Mouse (Mus musculus): ENCODE results near the gene Pigm. TPM values are rescaled to one million over a fixed set of nuclear protein-coding genes. Genes with fewer than 3 reads are reported as not detected.
A peak's percentile ranks its signal among the peaks of the same experiment; 100 is the strongest.

Pigm gene
- total RNA-seq, 2 experiments from 2014 or later = 9.1 TPM

DNA sequence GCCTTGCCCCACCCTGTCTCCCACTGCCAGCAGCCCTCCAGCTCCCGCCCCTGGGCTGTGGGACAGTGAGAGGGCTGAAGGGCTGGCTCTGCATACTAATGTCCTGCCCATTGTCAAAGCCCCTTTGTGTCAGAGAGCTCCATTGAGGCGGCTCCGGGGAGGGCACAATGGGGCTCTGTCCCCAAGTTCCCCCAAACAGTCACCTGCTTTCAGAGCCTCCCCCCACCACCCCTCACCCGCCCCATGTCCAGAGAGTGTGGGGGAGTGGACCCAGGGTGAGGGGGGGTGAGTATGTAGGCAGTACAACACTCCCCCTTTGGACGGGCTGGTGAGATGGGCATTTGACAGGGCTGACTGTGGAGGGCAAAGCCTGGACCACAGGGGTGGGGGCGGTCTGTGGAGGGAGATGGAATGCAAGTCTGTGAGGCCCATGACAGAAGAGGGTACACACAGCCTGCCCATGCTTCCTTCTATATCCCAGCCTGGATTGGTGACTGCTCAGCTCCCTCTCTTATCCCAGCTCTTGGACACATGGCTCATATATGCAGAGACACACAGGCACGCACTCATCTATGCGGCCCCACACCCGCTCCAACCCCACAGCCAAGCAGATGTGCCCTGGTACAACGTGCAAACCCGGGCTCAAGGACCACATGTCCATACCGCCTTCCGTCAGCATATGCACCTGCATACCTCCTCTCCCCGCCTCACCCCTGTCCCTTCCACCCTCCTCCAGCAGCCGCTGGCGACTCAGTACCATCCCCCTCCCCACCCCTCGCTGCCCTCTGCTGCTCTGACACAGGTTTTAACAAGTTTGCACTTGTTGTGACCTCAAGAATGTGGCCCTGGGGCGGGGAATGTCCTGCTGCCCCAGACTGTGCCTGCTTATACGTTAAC, 26.2 kb upstream of the Pigm start:
- intact Hi-C loops (cut with DNase I) = no loop called here
- DNase-seq = no peak

DNA sequence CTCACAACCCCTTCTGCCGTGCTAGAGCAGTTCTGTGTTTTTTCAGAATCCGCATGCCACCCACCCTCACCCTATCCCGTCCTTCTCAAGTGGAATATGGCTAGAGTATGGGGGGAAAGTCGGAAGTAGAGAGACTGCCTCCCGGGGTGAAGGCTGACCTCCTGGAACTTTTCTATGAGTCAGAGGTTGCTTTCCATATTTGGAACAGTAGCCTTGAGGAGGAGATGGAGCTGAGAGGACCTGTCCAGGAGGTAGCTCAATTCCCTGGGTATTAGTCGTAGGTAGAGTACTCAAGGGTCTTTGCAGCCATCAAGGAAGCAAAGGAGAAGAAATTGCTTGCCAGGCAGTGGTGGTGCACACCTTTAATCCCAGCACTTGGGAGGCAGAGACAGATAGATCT, 24.3 kb upstream of the Pigm start:
- no peak for DNase-seq
- intact Hi-C loops (cut with DNase I) = no loop called here

DNA sequence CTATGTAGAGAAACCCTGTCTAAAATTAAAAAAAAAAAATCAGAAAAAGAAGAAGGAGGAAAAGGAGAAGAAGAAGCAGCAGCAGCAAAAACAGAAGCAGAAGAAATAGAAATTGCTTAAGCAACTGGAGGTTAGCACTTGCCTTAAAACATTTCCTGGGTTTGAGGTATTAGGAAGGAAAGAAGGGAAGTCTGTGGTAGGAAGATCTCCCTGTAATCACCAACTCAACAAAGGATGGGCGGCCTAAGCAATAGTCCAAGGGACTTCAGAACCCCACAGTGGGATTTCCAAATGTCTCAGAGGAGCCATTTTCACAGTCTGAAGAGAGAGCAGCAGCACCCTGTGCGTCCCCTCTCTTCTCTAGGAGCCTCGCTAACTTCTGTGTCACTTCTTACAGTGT, 23.9 kb upstream of the Pigm start:
- intact Hi-C loops (cut with DNase I) = no loop called here
- DNase-seq = no peak

DNA sequence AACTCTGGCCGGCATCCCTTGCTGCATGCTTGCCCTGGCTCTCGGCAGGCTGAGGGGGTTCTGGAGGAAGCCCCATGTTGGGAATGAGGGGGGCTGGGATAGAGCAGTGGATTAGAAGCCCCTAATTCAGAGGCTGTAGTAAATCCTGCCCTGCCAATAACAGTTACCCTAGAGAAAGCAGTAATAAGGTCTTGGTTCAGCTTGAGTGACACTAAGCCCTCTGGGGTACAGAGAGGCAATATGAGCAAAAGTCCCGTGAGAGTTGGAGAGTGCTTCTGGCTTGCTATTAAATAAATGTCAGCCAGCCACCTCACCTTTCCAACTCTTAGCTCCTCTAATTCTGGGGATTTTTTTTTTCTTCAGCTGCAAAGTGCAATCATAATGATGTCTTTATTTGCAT, 21.0 kb upstream of the Pigm start:
- intact Hi-C loops (cut with DNase I) = no loop called here

DNA sequence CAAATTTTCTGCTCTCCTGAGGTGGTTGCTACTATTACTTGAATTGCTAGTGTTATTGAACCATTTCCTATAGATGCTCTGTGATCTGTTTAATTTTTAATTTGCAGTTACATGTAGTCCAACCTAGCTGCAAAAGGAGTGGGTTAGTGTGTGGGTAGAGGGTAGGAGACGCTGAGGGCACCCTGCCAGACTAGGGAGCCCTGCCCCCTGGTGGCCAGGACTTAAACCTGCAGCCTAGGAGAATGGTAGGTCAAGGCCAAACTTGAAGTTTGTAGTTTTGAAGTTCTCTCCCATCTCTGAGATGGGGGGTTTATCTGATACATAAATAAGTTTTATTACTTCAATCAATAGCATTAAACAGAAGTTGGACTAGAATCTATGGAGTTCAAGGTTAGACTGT, 18.8 kb upstream of the Pigm start:
- DNase-seq = peak; percentile 58 to 75
- intact Hi-C loops (cut with DNase I) = loop anchor here (1.0 to 2.0 kb wide), 2 partner anchors 31 to 310 kb away; no protein-coding TSS in a partner anchor

More for the DNA sequence above, 21.0 kb upstream of the Pigm start:
- DNase-seq = no peak

DNA sequence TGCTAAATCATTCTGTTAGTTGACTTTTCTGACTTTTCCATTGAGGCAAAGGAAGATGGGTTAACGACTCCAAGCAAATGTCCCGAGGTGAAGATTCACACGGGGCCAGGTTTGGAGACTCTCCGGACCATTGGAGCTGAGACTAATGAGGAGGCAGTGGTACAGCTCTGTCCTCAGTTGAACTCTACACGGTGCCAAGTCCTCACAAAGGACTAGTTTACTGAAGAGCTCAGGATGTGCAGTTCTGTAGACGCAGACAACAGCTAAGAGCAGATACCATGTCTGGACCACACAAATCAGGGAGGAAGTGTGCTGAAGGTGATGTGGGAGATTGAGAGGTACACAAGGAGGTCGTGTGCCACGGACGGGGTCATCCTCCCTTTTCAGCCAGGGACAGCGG, 18.0 kb upstream of the Pigm start:
- DNase-seq = no peak
- intact Hi-C loops (cut with DNase I) = no loop called here

DNA sequence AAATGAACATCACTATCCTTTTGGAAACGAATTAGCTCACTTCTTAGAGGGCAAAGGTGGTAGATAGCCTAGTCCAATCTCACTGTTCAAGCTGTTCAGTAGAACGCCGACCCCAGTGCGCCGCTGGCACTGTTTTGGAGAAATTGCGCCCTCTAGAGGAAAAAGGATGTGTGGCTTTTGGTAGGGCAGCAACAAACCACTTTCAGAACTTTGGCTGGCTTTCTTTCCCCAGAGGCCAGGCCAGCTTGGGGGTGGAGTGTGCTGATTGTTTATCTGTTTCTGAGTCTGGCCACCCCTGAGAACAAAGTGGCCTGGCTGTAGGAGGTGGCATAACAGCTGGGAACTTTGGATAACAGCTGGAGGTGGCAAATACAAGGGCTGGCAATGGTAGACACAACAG, 11.7 kb upstream of the Pigm start:
- DNase-seq = peak; percentile 51 to 76
- intact Hi-C loops (cut with DNase I) = no loop called here

DNA sequence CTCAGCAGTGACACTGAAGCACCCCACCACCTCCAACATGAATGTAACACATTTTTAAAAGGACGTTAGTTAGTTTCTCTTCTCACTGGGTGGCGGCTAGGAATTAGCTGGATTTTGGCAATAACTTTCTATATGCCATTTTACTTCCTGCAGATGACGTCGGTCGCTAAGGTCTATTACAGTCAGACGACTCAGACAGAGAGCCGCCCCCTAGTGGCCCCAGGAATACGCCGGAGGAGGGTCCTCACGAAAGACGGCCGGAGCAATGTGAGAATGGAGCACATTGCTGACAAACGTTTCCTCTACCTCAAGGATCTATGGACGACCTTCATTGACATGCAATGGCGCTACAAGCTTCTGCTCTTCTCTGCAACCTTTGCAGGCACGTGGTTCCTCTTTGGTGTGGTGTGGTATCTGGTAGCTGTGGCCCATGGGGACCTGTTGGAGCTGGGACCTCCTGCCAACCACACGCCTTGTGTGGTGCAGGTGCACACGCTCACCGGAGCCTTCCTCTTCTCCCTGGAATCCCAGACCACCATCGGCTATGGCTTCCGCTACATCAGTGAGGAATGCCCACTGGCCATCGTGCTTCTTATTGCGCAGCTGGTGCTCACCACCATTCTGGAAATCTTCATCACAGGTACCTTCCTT, 7.5 kb upstream of the Pigm start:
- intact Hi-C loops (cut with DNase I) = no loop called here
- DNase-seq = peak; percentile 41 to 65

DNA sequence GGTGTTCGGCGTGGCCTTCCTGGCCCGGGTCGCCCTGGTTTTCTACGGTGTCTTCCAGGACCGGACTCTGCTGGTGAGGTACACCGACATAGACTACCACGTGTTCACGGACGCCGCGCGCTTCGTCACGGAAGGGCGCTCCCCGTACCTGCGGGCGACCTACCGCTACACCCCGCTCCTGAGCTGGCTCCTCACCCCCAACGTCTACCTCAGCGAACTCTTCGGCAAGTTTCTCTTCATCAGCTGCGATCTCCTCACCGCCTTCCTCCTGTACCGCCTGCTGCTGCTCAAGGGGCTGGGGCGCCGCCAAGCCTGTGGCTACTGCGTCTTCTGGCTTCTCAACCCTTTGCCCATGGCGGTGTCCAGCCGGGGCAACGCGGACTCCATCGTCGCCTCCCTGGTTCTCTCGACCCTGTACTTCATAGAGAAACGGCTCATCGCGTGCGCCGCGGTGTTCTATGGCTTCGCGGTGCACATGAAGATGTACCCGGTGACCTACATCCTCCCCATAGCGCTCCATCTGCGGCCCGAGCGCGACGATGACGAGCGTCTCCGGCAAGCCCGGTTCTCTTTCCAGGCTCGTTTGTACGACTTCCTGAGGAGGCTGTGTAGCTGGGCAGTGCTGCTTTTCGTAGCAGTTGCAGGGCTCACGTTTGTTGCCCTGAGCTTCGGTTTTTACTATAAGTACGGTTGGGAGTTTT, 562 bp downstream of the Pigm start:
- intact Hi-C loops (cut with DNase I) = no loop called here
- peak; percentile 28 to 50 for DNase-seq

DNA sequence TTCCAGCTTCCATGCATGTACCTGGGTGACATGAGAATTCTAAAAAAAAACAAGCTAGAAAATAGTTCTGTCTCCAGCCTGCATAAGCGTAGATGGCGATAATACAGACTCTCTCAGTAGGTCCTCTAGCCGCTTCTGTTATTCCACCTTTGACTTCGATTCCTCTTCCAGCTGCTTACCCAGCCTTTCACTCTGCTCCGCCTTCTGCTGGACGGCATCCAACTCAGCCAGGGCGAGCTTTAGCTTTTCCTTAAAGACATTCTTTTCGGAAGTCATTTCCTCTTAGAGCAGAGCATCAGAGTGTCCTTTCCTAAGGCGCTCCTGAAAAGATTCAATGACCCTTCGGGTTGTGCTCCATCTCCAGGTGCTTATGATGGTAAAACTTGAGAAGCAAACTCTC, 3.7 kb downstream of the Pigm start:
- DNase-seq = peak; percentile 34 to 41
- intact Hi-C loops (cut with DNase I) = no loop called here

DNA sequence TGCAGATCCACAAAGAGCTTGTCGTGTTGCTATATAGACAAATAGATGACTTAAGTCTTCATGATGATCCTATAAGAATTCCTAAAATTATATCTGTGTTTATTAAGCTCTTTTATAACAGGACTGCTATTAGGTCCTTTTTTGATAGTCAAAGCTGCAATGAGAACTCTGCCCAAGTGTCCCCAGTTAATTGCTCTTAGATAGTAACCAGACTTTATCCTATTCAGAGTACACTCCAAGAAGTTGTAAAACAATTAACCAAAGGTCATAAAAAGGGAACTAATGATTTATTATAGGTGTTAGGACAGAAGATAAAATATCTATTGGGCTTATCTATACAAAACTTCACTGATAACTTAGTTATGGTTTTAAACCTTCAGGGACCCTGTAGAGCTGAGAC, 5.7 kb downstream of the Pigm start:
- intact Hi-C loops (cut with DNase I) = no loop called here
- no peak for DNase-seq

DNA sequence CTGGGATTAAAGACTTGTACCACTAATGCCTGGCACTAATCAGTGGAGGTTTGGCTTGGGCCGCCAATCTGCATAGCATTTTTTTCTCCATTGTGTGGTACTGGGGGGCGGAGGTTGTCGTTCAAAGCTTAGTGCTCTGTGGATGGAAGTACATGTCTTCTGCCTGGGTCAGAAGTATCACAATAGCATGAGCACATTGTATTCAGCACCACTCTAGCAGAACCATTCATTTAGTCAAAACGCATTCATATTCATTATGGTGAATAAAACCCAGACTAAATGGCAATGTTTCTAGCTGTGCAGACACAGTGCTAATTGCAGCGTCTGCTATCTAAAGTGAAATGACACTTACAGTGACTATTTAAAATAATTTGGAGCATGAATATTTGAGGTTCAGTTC, 10.9 kb downstream of the Pigm start:
- intact Hi-C loops (cut with DNase I) = no loop called here
- DNase-seq = no peak

DNA sequence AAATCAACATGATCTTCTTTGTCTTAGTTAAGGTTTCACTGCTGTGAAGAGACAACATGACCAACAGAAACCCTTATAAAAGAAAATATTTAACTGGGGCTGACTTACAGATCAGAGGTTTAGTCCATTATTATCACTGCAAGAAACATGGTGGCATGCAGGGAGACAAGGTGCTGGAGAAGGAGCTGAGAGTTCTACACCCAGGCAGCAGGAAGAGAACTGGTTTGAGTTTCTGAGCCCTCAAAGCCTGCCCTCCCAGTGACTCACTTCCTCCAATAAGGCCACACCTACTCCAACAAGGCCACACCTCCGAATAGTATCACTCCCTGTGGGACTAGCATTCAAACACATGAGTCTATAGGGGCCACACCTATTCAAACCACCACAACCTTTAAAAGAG, 14.4 kb downstream of the Pigm start:
- no peak for DNase-seq
- intact Hi-C loops (cut with DNase I) = no loop called here

DNA sequence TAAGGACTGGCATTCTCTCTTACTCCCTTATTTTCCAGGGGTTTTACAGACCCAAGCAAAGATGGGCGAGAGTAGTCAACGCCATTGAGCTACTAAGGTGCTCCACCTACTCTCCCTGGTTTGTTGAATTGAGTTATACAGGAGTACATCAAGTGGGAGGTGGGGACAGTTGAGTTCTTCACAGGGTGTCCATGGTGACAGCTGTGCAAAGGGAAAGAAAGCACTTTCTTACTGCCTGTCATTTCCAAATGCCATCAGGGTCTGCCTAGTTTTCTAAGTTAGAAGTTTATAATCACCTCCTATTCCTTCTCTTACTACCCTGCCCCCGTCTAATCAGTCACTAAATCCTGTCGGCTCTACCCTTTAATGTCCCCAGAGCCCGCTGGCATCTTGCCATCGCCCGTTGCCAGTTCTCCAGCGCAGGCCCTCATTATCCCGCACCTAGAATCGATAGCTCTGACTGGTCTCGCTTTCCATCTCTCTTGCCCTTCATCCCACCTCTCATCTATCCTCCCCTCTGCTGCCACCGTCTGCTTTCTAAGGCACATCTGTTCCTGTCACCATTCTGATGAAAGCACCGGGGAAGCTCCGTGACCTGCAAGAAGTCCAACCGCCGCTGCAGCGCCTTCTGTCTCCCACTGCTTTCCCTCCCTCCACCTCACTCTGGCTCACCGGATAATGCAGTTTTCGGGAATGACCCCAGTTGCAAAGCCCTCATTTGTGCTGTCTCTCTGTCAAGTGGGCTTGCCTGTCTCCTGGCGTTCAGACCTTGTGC, 15.6 kb downstream of the Pigm start:
- no peak for DNase-seq
- intact Hi-C loops (cut with DNase I) = no loop called here

DNA sequence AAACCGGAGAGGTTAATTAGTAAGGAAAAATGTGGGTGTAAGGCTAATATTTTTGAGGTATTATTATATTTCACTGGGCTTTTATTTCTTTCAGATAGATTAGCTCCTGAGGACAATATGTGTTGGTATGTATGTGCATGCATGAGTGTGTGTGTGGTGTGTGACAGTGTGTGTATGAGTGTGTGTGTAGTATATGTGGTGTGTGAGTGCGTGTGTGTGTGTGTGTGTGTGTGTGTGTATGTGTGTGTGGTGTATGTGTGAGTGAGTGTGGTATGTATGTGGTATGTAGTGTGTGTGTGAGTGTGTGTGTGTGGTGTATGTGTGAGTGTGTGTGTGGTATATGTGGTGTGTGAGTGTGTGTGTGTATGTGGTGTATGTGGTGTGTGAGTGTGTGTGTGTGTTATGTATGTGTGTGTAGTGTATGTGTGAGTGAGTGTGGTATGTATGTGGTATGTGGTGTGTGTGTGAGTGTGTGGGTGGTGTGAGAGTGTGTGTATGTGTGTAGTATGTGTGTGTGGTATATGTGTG, 16.4 kb downstream of the Pigm start:
- DNase-seq = no peak
- intact Hi-C loops (cut with DNase I) = no loop called here

DNA sequence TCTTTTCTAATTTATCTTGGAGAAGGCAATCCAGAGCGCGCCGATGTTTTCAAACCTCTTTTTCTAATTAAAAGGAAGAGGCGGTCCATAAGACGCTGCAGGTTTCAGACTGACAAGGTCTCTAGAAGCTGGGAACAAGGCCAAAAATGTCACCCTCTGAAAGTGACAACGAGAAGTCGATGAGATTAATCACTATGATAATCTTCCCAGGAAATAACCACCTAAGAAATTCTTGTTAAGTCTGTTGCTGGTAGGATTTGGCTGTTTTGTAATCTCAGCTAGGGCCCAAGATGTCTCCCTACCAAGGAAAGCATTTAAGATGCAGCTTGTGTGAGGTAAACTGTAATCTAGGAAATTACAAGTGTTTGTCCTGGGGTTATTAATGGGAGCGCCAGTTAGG, 17.4 kb downstream of the Pigm start:
- intact Hi-C loops (cut with DNase I) = no loop called here
- no peak for DNase-seq

DNA sequence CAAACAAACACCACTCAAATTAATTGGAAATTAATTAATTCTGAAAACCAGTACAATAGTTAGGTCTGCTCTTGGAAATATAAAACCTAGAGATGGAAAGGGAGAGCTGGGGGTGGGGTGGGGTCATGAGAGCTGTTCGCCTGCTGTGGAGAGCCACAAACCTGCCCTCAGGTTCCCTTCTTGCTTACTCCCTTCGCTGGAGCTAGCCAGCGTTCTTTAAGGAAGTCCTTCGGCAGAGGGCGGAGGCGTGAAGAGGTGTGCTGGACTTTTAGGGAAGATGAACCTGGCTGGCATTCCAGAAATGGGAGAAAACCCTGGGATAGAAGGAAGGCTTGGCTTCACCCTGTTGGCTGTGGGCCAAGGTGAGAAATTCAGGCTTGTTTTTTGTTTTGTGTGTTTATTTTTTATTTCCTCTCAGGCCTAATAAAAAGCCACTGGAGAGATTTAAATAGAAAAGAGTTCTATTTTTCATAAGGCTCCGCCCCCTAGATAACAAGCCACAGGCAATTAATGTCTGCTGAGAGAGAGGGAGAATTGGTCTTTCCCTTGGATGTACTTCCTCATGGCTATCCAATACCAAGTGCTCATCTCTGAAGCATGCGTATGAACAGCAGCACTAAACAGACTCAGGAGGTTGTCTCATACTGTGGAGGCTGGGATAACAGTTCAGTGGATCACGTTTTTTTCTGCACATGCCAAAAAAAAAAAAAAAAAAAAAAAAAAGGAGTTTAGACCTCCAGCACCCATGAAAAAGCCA, 20.8 kb downstream of the Pigm start:
- intact Hi-C loops (cut with DNase I) = no loop called here

DNA sequence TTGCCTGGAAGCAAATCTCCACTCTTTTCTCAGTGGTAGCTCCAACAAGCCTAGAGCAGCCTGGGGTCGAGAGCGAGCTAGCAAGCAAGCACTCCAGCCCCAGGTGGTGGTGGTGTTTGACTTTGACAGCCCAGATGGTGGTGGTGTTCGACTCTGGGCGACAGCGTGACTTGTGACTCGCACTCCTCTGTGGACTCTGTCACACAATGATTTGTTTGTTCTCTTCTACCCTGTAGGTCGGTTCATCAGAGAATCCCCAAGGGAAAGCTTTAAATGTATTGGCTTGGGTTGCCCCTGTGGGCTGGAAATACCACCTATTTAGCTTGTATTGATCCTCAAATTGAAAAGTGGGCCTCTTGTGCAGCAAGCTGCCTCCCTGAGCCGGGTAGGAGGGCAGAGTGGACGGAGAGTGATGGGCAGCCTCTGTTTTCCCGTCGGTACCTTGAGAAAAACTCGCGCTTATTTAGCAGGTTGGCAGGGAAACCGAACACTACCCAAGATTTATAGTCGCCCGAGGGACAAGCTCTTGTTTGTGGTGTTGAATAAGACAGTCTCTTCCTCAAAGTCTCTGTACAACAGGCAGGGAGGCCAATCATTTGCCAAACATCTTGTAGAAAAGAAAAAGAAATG, 29.8 kb downstream of the Pigm start:
- DNase-seq = no peak

More for the DNA sequence above, 20.8 kb downstream of the Pigm start:
- DNase-seq = no peak

DNA sequence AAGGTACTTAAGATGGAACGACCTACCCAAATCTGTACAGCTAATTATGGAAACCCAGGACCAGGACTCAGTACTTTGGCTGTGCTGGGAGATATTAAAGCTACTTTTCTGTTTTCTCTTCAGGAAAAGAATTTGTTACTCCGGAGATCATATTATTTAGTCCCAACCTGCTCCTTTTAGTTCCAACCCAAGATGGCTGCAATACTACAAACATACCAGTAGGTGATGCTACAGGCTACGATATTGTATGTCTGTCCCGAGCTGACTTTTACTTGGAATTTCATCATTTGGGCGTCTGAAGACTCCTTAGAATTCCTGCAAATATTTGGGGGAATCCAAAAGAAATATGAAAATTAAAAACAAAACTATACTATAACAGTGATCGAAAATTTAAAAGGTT, 32.6 kb downstream of the Pigm start:
- intact Hi-C loops (cut with DNase I) = loop anchor here (1.0 kb wide), 1 partner anchor 224 kb away; no protein-coding TSS in a partner anchor
- peak; percentile 28 to 63 for DNase-seq

More for the DNA sequence above, 29.8 kb downstream of the Pigm start:
- intact Hi-C loops (cut with DNase I) = no loop called here
